Mouse (Mus musculus) intestine, embryonic 16.5 days (tissue): ENCODE results near the gene Emp3. TPM values are rescaled to one million over a fixed set of nuclear protein-coding genes. Genes with fewer than 3 reads are reported as not detected.

Source experiments
- ATAC-seq: fragments of 200-750 bp; cut with Nextera tagmentation; 2 replicates; pipeline ENCODE4 v1.8.0; 2017; ENCODE audit warnings: moderate TSS enrichment, moderate library complexity
- H3K27ac ChIP-seq: fragments of 300-500 bp; sonication (generic); 2 replicates; pipeline ENCODE4 v1.5.1; 2014; ENCODE audit warnings: mild to moderate bottlenecking, low read length
- H3K27me3 ChIP-seq: fragments of 300-500 bp; sonication (generic); replicated peaks from 2 replicates; pipeline ENCODE4 v1.6.1; 2014; ENCODE audit warnings: low read length, control low read depth, mixed read lengths; ENCODE audit not compliant: control insufficient read depth, insufficient read depth
- H3K36me3 ChIP-seq: fragments of 300-500 bp; sonication (generic); 2 replicates; pipeline ENCODE4 v1.6.1; 2014; ENCODE audit warnings: low read length, control low read depth; ENCODE audit not compliant: control insufficient read depth, insufficient read depth
- H3K4me1 ChIP-seq: fragments of 300-500 bp; sonication (generic); 2 replicates; pipeline ENCODE4 v1.6.1; 2014; ENCODE audit warnings: low read length, control low read depth, mixed read lengths; ENCODE audit not compliant: control insufficient read depth, insufficient read depth
- H3K4me2 ChIP-seq: fragments of 300-500 bp; sonication (generic); 2 replicates; pipeline ENCODE4 v1.6.1; 2014; ENCODE audit warnings: low read depth, low read length, control low read depth
- H3K4me3 ChIP-seq: fragments of 300-500 bp; sonication (generic); 2 replicates; pipeline ENCODE4 v1.5.1; 2014; ENCODE audit warnings: mild to moderate bottlenecking, low read length
- H3K9ac ChIP-seq: fragments of 300-500 bp; sonication (generic); 2 replicates; pipeline ENCODE4 v1.6.1; 2014; ENCODE audit warnings: low read depth, low read length
- H3K9me3 ChIP-seq: fragments of 300-500 bp; sonication (generic); 2 replicates; pipeline ENCODE4 v1.6.1; 2016; ENCODE audit warnings: low read length, control low read depth; ENCODE audit not compliant: control insufficient read depth
- WGBS: fragments of 180-500 bp; shearing (Covaris S2); extraction: QIAGEN DNeasy Blood & Tissue Kit; methylation state at CpG from one replicate; pipeline ENCODE4 v1.1.7; 2014; 5-methylcytosine and 5-hydroxymethylcytosine counted together
- polyA plus RNA-seq: library from polyadenylated mRNA; unstranded; fragments of >200 nt; fragmentation: Nextera tagmentation; extraction: Ambion mirVana; gene quantifications from 2 replicates; pipeline ENCODE4 v1.2.1, GENCODE M21; 2015

Gene Emp3
- polyA plus RNA-seq, 1 experiment from 2014 or later, result 147 TPM

DNA sequence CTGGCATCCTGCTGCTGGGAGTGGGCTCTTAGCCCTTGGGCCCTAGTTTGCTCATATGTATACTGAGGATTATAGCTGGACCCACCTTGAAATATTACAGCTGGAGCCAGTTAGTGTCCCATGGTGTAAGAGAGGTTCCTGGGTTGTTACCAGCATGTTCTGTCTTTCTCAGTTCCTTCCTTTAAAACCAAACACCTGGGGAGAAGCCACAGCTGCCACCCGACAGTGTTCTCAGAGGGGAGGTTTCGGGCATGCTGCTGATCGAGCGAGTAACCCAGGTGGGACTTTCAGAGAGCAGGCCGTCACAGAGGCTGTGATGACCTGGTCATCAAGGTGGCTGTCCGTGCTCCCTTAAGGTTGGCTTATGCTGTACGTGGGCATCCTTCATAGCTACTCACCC, 44.3 kb downstream of the Emp3 start:
- Histone ChIP-seq H3K27ac (no peak overlapping the region), H3K9me3 (no peaks in the 10 kb centered on the region), H3K36me3 (peaks cover 33% of the 10 kb centered on the region), H3K27me3 (no peaks in the 10 kb centered on the region), H3K9ac (no peak overlapping the region), H3K4me1 (peaks cover 17% of the 10 kb centered on the region), H3K4me3 (no peak overlapping the region), H3K4me2 (no peak overlapping the region)
- WGBS, result 97% methylated on average over 7 of the region's 7 CpGs
- no peak for ATAC-seq

DNA sequence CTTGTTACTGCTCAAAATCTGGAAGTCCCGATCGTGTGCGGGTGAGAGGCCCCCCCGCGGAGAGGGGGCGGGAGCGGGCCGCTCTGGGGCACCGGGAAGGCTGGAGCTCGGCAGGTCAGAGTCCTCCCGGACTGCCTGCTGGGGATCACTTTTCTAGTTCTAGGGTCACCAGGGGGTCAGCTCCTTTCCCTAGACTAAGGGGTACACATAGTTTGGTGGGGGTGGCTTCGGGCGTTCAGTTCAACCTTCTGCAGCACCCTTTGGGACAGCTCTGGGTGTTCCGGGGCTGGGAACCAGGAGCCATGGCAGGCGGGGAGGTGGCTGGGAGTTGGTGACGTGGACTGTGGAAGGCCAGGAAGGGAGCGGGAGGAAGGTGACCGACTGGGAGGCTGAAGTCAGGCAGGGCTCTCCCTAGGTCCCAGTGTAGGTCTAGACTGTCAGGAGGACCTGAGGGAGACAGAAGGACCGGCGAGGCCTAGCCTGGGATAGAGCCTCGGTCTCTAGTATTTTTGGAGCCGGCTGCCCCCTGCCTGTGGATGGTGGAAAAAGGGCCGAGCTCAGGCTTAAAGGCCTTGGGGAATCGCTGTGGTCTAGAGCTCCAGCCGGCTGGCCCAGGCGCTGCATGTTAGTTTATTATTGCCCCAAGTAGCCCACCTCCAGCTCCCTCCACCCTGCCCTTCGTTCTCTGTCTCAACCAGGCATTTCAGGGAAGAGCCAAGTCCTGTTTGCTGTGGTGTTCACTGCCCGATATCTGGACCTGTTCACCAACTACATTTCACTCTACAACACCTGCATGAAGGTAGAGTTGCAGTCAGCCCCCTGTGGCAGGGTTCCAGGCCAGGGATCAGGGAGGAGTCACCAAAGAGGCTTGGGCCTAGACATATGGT, 47.9 kb downstream of the Emp3 start:
- no peaks in the 10 kb centered on the region for H3K9me3 ChIP-seq
- peak overlapping the region; percentile 71 for H3K4me2 ChIP-seq
- H3K27me3 ChIP-seq, result peaks cover 21% of the 10 kb centered on the region
- peaks cover 8% of the 10 kb centered on the region for H3K36me3 ChIP-seq
- 1% methylated on average over 27 of the region's 28 CpGs for WGBS
- ATAC-seq, result peak; percentile 66
- peaks cover 42% of the 10 kb centered on the region for H3K4me1 ChIP-seq
- H3K4me3 ChIP-seq, result peak overlapping the region; percentile 68
- H3K9ac ChIP-seq, result peak overlapping the region; percentile 98
- peak overlapping the region; percentile 97 for H3K27ac ChIP-seq

DNA sequence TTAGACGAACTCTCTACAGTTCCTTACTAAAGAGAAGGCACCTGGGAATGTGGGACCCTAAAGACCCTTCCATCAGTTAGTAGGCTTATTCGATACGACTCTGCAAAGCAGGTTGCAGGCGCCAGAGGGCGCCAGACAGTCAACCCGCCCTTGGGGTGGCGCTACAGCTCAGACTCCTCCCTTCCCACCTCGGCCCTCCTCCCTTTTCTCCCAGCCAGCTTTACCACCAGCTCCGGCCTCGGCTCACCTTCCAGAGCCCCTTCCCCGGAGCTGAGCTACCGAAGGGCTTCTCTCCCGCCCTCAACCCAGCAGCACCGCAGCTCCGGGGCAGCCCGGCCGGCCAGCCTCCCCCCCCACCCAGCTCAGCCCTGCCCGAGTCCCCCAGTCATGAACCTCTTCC, 48.6 kb downstream of the Emp3 start, which contains the start of gene Kdelr1:
Gene Kdelr1, plus strand, starts transcription at position 149 of the 400 bp plus-strand sequence.
- H3K9ac ChIP-seq, result peak within 1 kb of the TSS; percentile 98
- H3K4me2 ChIP-seq, result peak within 1 kb of the TSS; percentile 71
- WGBS, result under 1% methylated on average over 18 of the region's 18 CpGs
- peaks cover 26% of the 10 kb centered on the region for H3K27me3 ChIP-seq
- peaks cover 48% of the 10 kb centered on the region for H3K4me1 ChIP-seq
- H3K36me3 ChIP-seq, result peaks cover 8% of the 10 kb centered on the region
- H3K27ac ChIP-seq, result peak within 1 kb of the TSS; percentile 97
- H3K4me3 ChIP-seq, result peak within 1 kb of the TSS; percentile 68
- peak; percentile 75 for ATAC-seq
- no peaks in the 10 kb centered on the region for H3K9me3 ChIP-seq

DNA sequence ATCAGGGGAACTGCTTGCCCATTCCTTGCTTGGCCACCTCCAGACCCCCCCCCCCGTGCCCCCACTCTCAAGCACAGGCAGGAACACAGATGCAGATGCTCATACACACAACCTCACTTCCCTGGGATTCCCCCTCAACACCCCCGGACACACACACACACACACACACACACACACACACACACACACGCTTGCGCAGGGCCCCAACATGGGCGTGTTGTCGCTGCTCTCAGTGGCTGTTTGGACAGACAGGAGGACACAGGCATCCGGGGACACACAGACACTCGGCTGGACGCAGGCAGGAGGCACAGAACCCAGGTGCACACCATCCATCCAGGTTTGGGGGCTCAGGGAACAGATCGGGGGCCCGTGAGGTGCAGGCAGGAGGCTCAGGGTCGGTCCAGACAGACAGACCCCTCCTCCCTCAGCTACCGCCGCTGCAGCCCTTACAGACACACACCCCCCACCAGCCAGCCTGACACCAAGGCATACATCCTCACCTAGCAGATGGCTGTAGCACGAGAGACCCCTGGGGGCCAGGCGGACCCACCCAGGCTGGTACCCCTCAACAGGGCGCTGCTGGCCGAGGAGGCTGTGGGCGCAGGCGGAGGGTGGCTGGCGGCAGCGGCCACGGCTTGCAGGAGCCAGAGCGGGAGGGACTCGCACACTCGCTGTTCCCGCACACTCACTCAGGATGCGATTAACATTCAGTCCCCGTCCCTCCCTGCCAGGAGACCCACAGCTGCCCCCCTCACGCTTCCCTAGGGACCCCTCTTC, 50.7 kb downstream of the Emp3 start:
- H3K9me3 ChIP-seq, result no peaks in the 10 kb centered on the region
- peak overlapping the region; percentile 63 for H3K9ac ChIP-seq
- peak overlapping the region; percentile 62 for H3K4me2 ChIP-seq
- ATAC-seq, result no peak
- H3K27me3 ChIP-seq, result peaks cover 26% of the 10 kb centered on the region
- H3K4me3 ChIP-seq, result peak overlapping the region; percentile 35
- H3K36me3 ChIP-seq, result peaks cover under 1% of the 10 kb centered on the region; the same call in 1 of the 2 replicates
- peaks cover 61% of the 10 kb centered on the region for H3K4me1 ChIP-seq
- WGBS, result 2% methylated on average over 30 of the region's 30 CpGs
- no peak overlapping the region for H3K27ac ChIP-seq

DNA sequence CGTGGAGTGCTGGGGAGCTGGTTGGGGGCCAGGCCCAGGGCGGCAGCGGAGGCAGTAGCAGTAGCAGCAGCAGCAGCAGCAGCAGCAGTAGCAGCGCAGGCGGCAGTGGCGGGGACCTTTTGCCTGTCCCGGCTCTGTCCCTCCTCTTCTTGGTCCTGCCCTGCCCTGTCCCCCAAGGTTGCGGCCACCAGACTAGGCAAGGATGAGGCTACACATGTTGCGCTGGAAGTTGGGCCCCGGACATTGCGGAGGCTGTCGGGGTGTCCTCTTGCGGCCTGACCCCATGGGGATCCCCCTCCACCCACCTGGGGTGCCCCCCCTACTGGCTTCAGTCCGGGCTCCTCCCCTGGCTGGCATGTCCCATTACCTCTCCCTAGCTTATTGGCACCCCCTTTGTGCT, 51.4 kb downstream of the Emp3 start:
- Histone ChIP-seq H3K4me1 (peaks cover 56% of the 10 kb centered on the region), H3K27me3 (peaks cover 26% of the 10 kb centered on the region), H3K4me2 (peak overlapping the region; percentile 62), H3K9me3 (no peaks in the 10 kb centered on the region), H3K4me3 (peak overlapping the region; percentile 13), H3K27ac (no peak overlapping the region), H3K36me3 (no peaks in the 10 kb centered on the region), H3K9ac (peak overlapping the region; percentile 63)
- 5% methylated on average over 14 of the region's 14 CpGs for WGBS
- no peak for ATAC-seq

DNA sequence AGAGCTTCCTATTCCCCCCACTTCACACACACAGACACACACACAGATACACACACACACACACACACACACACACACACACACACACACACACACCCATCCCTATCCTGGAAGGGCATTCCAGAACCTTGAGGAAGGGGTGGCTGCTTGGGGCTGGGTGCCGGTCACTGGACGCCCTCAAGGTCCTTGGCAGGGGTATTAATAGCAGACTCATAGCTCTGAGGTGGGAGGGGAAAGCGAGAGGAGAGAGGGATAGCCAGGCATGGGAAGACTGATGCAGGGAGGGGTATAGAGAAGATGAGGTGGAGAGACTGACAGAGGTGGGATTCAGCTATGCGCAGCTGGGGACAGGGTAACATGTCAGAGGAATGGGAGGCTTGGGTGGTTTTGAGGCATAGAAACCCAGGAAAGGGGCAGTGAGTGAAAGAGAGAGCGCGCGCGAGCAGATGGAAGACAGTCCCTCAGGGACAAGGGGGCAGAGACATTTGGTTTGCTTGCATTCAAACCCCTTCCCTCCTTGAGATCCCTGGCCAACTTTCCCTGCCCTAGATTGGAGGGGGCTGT, 52.0 kb downstream of the Emp3 start:
- Histone ChIP-seq H3K9me3 (no peaks in the 10 kb centered on the region), H3K27ac (no peak overlapping the region), H3K9ac (peak overlapping the region; percentile 63), H3K36me3 (no peaks in the 10 kb centered on the region), H3K4me3 (no peak overlapping the region; the same call in 1 of the 2 replicates), H3K4me1 (peaks cover 50% of the 10 kb centered on the region), H3K4me2 (peak overlapping the region; percentile 62), H3K27me3 (peaks cover 26% of the 10 kb centered on the region)
- no peak for ATAC-seq
- WGBS, result 19% methylated on average over 8 of the region's 8 CpGs

Other genes starting within 250 kb of the Emp3 start
- gene Ntn5, start 237.4 kb downstream of the Emp3 start, polyA plus RNA-seq, result 0.34 and 0.53 TPM in 2 replicates
- 1.9 and 2.7 TPM in 2 replicates for gene Sec1, start 227.0 kb downstream of the Emp3 start, polyA plus RNA-seq
- 4.1 and 5.3 TPM in 2 replicates for gene Car11, start 221.6 kb downstream of the Emp3 start, polyA plus RNA-seq
- 2.3 and 3.2 TPM in 2 replicates for gene Dbp, start 216.3 kb downstream of the Emp3 start, polyA plus RNA-seq
- gene Rpl18, start 205.9 kb downstream of the Emp3 start, polyA plus RNA-seq, result 1,070 and 1,157 TPM in 2 replicates
- gene Sphk2, start 203.4 kb downstream of the Emp3 start, polyA plus RNA-seq, result 55.6 and 59.2 TPM in 2 replicates
- gene Fam83e, start 200.2 kb downstream of the Emp3 start, polyA plus RNA-seq, result 30.9 and 34.2 TPM in 2 replicates
- gene Spaca4, start 195.6 kb downstream of the Emp3 start, polyA plus RNA-seq, result 0.86 and 1.0 TPM in 2 replicates
- 0.47 and 0.51 TPM in 2 replicates for gene Lmtk3, start 137.7 kb downstream of the Emp3 start, polyA plus RNA-seq
- 3.9 and 4.8 TPM in 2 replicates for gene Sult2b1, start 136.7 kb downstream of the Emp3 start, polyA plus RNA-seq
- gene Cyth2, start 106.8 kb downstream of the Emp3 start, polyA plus RNA-seq, result 77.1 and 78.2 TPM in 2 replicates
- 0.65 and 0.78 TPM in 2 replicates for gene Kcnj14, start 96.6 kb downstream of the Emp3 start, polyA plus RNA-seq
- 57.0 and 63.0 TPM in 2 replicates for gene Grwd1, start 90.5 kb downstream of the Emp3 start, polyA plus RNA-seq
- gene Kdelr1, start 48.6 kb downstream of the Emp3 start, polyA plus RNA-seq, result 90.6 and 94.9 TPM in 2 replicates
- 0.31 and 0.39 TPM in 2 replicates for gene Grin2d, start 43.0 kb downstream of the Emp3 start, polyA plus RNA-seq
- gene Syngr4, start 24.7 kb downstream of the Emp3 start, polyA plus RNA-seq, result 0.62 and 0.98 TPM in 2 replicates
- 8.1 TPM in 2 replicates for gene Tmem143, start 24.5 kb downstream of the Emp3 start, polyA plus RNA-seq
- gene Ccdc114, start 2.7 kb upstream of the Emp3 start, polyA plus RNA-seq, result 4.0 and 4.3 TPM in 2 replicates
- 6.1 and 6.6 TPM in 2 replicates for gene Abcc6, start 108.9 kb upstream of the Emp3 start, polyA plus RNA-seq
- 95.7 and 102 TPM in 2 replicates for gene Nomo1, start 112.3 kb upstream of the Emp3 start, polyA plus RNA-seq
- 0.55 and 0.65 TPM in 2 replicates for gene Kcnj11, start 179.4 kb upstream of the Emp3 start, polyA plus RNA-seq